Mouse (Mus musculus) limb, embryonic 15.5 days (tissue): ENCODE measurements at regions not wholly inside any gene's neighbourhood (a gene's known extent, or its start where the extent isn't known, plus 50 kb on each side); places are given as distances from the start of the nearest gene placed in this dataset.

Experiments used
- ATAC-seq: fragments of 200-750 bp; cut with Nextera tagmentation; 2 replicates; pipeline ENCODE4 v1.8.0; 2017; ENCODE audit warnings: low read depth, moderate TSS enrichment; ENCODE audit not compliant: insufficient number of reproducible peaks, low FRiP score, low TSS enrichment
- H3K27ac ChIP-seq: fragments of 300-500 bp; sonication (generic); 2 replicates; pipeline ENCODE4 v1.5.1; 2015; ENCODE audit warnings: moderate library complexity, mild to moderate bottlenecking, inconsistent platforms
- H3K27me3 ChIP-seq: fragments of 300-500 bp; sonication (generic); 2 replicates; pipeline ENCODE4 v1.6.1; 2015; ENCODE audit warnings: inconsistent platforms
- H3K36me3 ChIP-seq: fragments of 300-500 bp; sonication (generic); 2 replicates; pipeline ENCODE4 v1.6.1; 2015; ENCODE audit warnings: inconsistent platforms
- H3K4me1 ChIP-seq: fragments of 300-500 bp; sonication (generic); 2 replicates; pipeline ENCODE4 v1.6.1; 2015; ENCODE audit warnings: inconsistent platforms
- H3K4me2 ChIP-seq: fragments of 300-500 bp; sonication (generic); 2 replicates; pipeline ENCODE4 v1.6.1; 2015; ENCODE audit warnings: mild to moderate bottlenecking, inconsistent platforms
- H3K4me3 ChIP-seq: fragments of 300-500 bp; sonication (generic); 2 replicates; pipeline ENCODE4 v1.5.1; 2015; ENCODE audit warnings: mild to moderate bottlenecking, inconsistent platforms
- H3K9ac ChIP-seq: fragments of 300-500 bp; sonication (generic); 2 replicates; pipeline ENCODE4 v1.6.1; 2015; ENCODE audit warnings: inconsistent platforms
- H3K9me3 ChIP-seq: fragments of 300-500 bp; sonication (generic); 2 replicates; pipeline ENCODE4 v1.6.1; 2016; ENCODE audit warnings: inconsistent platforms
- WGBS: fragments of 180-500 bp; shearing (Covaris S2); methylation state at CpG from one replicate; pipeline ENCODE4 v1.1.7; 2015; 5-methylcytosine and 5-hydroxymethylcytosine counted together

DNA sequence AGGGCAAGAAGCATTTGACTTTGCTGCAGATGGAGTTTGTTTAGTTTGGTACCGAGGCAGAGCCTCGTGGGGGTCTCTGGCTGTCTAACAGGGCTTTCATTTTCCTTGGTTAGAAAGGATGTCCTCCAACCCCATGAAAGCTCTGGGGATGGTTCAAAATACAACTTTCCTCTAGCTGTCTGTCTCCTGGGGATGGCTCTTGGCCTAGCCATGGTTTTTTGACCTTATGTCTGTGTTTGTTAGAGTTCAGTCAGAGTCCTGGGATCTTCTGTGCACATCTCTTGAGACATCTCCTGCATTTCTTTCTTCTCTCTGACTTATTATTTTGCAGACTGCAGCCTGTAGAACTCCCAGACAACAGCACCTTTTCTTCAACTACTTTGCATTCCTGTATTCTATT is 186.6 kb upstream of the Gm11042 start:
- H3K4me2 ChIP-seq = no peak overlapping the region
- WGBS = 82% methylated on average over 2 of the region's 2 CpGs

DNA sequence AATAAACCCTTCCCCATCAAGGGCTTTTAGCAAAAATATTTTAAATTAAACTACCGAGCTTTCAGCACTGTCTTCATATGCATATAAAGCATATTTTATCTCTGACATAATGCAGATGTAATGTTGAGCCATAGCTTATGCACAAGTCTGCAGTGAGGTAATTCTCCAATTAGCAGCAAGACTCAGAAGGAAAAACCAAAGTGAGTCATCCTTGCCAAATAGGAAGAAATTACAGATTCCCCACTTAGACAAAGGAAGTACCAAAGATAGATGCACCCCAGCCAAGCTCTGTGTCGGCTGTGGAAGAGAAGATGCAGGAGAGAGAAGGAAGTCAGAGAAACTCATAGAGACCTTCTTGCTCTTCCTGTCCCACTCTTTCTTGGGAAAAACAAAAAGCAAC is 161.4 kb upstream of the Gm11042 start:
- no peak for ATAC-seq
- Histone ChIP-seq H3K9me3 (no peaks in the 10 kb centered on the region), H3K27me3 (no peaks in the 10 kb centered on the region), H3K36me3 (no peaks in the 10 kb centered on the region), H3K27ac (0 out of 2 replicates have a peak overlapping the region, but pooled peaks have one; percentile 6), H3K4me1 (peaks cover 7% of the 10 kb centered on the region; the same call in 1 of the 2 replicates), H3K4me3 (no peak overlapping the region), H3K4me2 (no peak overlapping the region), H3K9ac (no peak overlapping the region)
- 44% methylated on average over 2 of the region's 2 CpGs for WGBS

More for the DNA sequence above, 186.6 kb upstream of the Gm11042 start:
- ATAC-seq = no peak
- Histone ChIP-seq H3K36me3 (no peaks in the 10 kb centered on the region), H3K9ac (no peak overlapping the region), H3K4me1 (no peaks in the 10 kb centered on the region), H3K4me3 (no peak overlapping the region), H3K27ac (no peak overlapping the region), H3K9me3 (no peaks in the 10 kb centered on the region), H3K27me3 (no peaks in the 10 kb centered on the region)

DNA sequence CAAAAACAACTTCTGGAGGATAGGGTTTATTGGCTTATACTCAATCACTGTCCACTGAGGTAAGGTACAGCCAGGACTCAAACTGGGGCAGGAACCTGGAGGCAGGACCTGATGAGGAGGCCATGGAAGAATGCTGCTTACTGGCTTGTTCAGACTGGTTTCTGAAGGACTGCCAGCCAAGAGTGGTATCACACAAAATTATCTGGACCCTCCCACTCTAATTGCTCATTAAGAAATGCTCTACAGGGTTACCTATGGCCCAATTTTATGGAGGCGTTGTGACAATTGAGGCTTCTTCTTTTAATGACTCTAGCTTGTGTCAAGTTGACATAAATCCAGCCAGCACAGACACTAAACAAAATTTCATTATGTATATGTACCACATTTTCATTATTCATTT is 158.5 kb upstream of the Gm11042 start:
- Histone ChIP-seq H3K9me3 (no peaks in the 10 kb centered on the region), H3K9ac (no peak overlapping the region)
- 73% methylated on average over 1 of the region's 1 CpGs for WGBS

DNA sequence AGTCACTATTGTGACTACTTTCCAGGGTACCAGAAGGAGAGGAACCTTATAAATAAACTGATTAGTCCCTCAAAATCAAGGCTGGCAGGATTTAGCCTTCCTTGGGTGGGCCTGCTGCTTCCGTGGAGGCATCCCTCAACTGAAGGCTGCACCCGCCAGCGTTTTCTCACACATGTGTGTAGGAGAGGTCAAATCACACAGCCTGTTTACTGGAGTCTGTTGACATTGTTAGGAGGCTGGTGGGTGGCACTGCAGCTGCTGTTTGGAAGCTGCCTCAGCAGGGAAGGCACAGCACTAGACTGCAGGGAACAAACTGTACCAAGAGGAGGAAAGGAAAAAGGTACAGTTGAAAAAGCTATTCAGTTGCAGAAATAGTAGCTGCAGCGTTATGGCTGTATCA is 142.3 kb upstream of the Gm11042 start:
- Histone ChIP-seq H3K36me3 (no peaks in the 10 kb centered on the region), H3K4me3 (no peak overlapping the region), H3K9ac (no peak overlapping the region), H3K27me3 (no peaks in the 10 kb centered on the region), H3K27ac (no peak overlapping the region), H3K4me2 (no peak overlapping the region), H3K9me3 (no peaks in the 10 kb centered on the region), H3K4me1 (no peaks in the 10 kb centered on the region)
- 35% methylated on average over 4 of the region's 4 CpGs for WGBS
- no peak for ATAC-seq

More for the DNA sequence above, 158.5 kb upstream of the Gm11042 start:
- H3K4me3 ChIP-seq = no peak overlapping the region
- ATAC-seq = no peak
- peaks cover 7% of the 10 kb centered on the region; the same call in 1 of the 2 replicates for H3K4me1 ChIP-seq
- H3K4me2 ChIP-seq = no peak overlapping the region
- H3K27me3 ChIP-seq = no peaks in the 10 kb centered on the region
- H3K27ac ChIP-seq = no peak overlapping the region
- H3K36me3 ChIP-seq = no peaks in the 10 kb centered on the region

DNA sequence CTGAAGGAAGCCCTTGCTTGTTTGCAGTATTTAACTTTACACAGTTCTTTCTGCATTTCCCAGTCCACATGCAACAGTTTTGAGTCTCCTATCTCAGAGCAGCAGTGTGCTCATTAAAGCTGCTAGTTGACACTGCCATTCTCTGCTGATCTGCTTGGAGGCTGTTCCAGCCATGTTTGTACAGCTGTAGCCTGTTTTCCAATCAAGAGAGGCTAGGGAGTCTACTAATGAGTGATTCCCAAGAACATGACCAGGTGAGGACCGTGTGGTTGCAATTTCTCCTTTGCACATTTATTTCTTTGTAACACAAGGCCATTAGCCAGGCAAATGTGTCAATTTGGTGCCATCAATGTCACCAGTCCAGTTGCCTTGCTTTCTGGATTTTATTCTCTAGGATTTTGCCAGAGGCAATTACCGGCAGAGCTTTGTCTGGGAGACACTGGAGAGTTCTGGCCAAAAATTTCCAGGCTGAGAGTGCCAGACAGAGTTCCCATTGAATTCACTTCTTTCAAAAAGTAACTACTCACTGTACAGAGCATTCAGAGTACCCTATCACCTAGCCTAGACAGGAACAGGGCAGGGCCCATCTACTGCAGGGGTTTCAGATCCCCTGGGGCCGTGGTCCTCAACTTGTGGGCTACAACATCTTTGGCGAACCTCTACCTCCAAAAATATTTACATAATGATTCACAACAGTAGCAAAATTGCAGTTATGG is 136.3 kb upstream of the Gm11042 start:
- 50% methylated on average over 4 of the region's 4 CpGs for WGBS

GRCm38 (mm10) chr12:74448248-74448647 is 132.1 kb upstream of the Gm11042 start:
- Histone ChIP-seq H3K27me3 (no peaks in the 10 kb centered on the region), H3K4me1 (peaks cover 6% of the 10 kb centered on the region; the same call in 1 of the 2 replicates), H3K36me3 (no peaks in the 10 kb centered on the region), H3K9ac (no peak overlapping the region), H3K4me3 (no peak overlapping the region), H3K4me2 (no peak overlapping the region), H3K27ac (no peak overlapping the region), H3K9me3 (no peaks in the 10 kb centered on the region)
- WGBS = 82% methylated on average over 4 of the region's 4 CpGs
- no peak for ATAC-seq

More for the DNA sequence above, 136.3 kb upstream of the Gm11042 start:
- H3K4me1 ChIP-seq = peaks cover 6% of the 10 kb centered on the region; the same call in 1 of the 2 replicates
- H3K27me3 ChIP-seq = no peaks in the 10 kb centered on the region
- H3K4me3 ChIP-seq = no peak overlapping the region
- H3K9me3 ChIP-seq = no peaks in the 10 kb centered on the region
- no peaks in the 10 kb centered on the region for H3K36me3 ChIP-seq
- no peak overlapping the region for H3K9ac ChIP-seq
- H3K27ac ChIP-seq = no peak overlapping the region
- ATAC-seq = no peak
- H3K4me2 ChIP-seq = no peak overlapping the region

DNA sequence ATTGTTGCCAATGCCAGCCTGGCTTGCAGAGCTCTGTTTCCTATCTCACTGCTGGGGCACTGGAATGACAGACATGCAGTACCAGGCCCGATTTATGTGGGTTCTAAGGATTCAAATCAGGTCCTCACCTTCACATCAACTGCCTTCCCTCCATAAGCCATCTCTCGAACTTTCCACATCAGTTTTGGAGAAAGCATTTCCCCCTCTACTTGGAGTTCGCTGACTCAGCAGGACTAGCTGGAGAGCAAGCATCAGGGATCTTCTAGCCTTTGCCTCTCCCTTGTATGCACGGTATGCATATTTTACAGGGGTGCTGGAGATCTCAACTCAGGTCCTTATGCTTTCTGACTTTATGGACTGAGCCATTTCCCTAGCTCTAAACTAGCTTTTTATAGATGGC is 118.7 kb upstream of the Gm11042 start:
- Histone ChIP-seq H3K9ac (no peak overlapping the region), H3K36me3 (no peaks in the 10 kb centered on the region), H3K4me1 (no peaks in the 10 kb centered on the region), H3K27ac (no peak overlapping the region), H3K4me2 (no peak overlapping the region), H3K4me3 (no peak overlapping the region), H3K27me3 (no peaks in the 10 kb centered on the region), H3K9me3 (no peaks in the 10 kb centered on the region)
- no peak for ATAC-seq
- 62% methylated on average over 4 of the region's 4 CpGs for WGBS

- H3K9me3 ChIP-seq = no peaks in the 10 kb centered on the region
- H3K9ac ChIP-seq = no peak overlapping the region
- no peak overlapping the region for H3K4me2 ChIP-seq
- no peaks in the 10 kb centered on the region for H3K27me3 ChIP-seq
- 84% methylated on average over 2 of the region's 2 CpGs for WGBS
- H3K36me3 ChIP-seq = no peaks in the 10 kb centered on the region
- no peaks in the 10 kb centered on the region for H3K4me1 ChIP-seq
- H3K4me3 ChIP-seq = no peak overlapping the region
- ATAC-seq = no peak
- no peak overlapping the region for H3K27ac ChIP-seq
Measured at GRCm38 (mm10) chr12:74414738-74415137, 98.5 kb upstream of the Gm11042 start.

GRCm38 (mm10) chr12:74410511-74410910 is 94.3 kb upstream of the Gm11042 start:
- Histone ChIP-seq H3K9ac (no peak overlapping the region), H3K9me3 (no peaks in the 10 kb centered on the region)

GRCm38 (mm10) chr12:74407591-74408095 is 91.4 kb upstream of the Gm11042 start:
- H3K4me2 ChIP-seq = no peak overlapping the region
- ATAC-seq = no peak
- 55% methylated on average over 3 of the region's 3 CpGs for WGBS

More at GRCm38 (mm10) chr12:74410511-74410910, 94.3 kb upstream of the Gm11042 start:
- 82% methylated on average over 2 of the region's 2 CpGs for WGBS
- no peaks in the 10 kb centered on the region for H3K36me3 ChIP-seq
- no peak overlapping the region for H3K27ac ChIP-seq
- no peaks in the 10 kb centered on the region for H3K27me3 ChIP-seq
- H3K4me1 ChIP-seq = no peaks in the 10 kb centered on the region
- H3K4me2 ChIP-seq = no peak overlapping the region
- no peak for ATAC-seq
- no peak overlapping the region for H3K4me3 ChIP-seq

GRCm38 (mm10) chr12:74389811-74390210 is 73.6 kb upstream of the Gm11042 start:
- Histone ChIP-seq H3K4me3 (no peak overlapping the region), H3K27me3 (no peaks in the 10 kb centered on the region), H3K4me1 (no peaks in the 10 kb centered on the region), H3K4me2 (no peak overlapping the region), H3K9me3 (no peaks in the 10 kb centered on the region), H3K36me3 (no peaks in the 10 kb centered on the region), H3K9ac (no peak overlapping the region), H3K27ac (no peak overlapping the region)
- WGBS = 67% methylated on average over 6 of the region's 6 CpGs
- no peak for ATAC-seq

More at GRCm38 (mm10) chr12:74407591-74408095, 91.4 kb upstream of the Gm11042 start:
- H3K27me3 ChIP-seq = no peaks in the 10 kb centered on the region
- no peak overlapping the region for H3K9ac ChIP-seq
- no peak overlapping the region for H3K27ac ChIP-seq
- no peaks in the 10 kb centered on the region for H3K4me1 ChIP-seq
- no peak overlapping the region for H3K4me3 ChIP-seq
- no peaks in the 10 kb centered on the region for H3K36me3 ChIP-seq
- H3K9me3 ChIP-seq = no peaks in the 10 kb centered on the region
